Mouse (Mus musculus): ENCODE data around the gene Wfdc8.
"Not testable (repeated sequence)": the region's sequence is repeated elsewhere in the genome, so short reads cannot be mapped to it uniquely, and the experiment has no call there.

The Wfdc8 gene

GRCm38 (mm10) chr2:164613471-164613870 is at the start of gene Wfdc8, which contains the start of gene Wfdc6b:
Gene Wfdc8 (minus strand): TSS chr2:164613626.
Gene Wfdc6b (plus strand): TSS chr2:164613522.
- in situ Hi-C loops (cut with MboI; ENCODE audit: low pct_unique_long_range_greater_than_20kb in 1 of 2, low sequenced_read_pairs in 2 of 2, unreplicated experiment in 1 of 2), result not testable (repeated sequence)

- in situ Hi-C loops (cut with MboI; ENCODE audit: low pct_unique_long_range_greater_than_20kb in 1 of 2, low sequenced_read_pairs in 2 of 2, unreplicated experiment in 1 of 2), result no loop called here
Measured at GRCm38 (mm10) chr2:164656483-164656882, 43.1 kb upstream of the Wfdc8 start, which contains the start of gene Wfdc9. Gene Wfdc9 (minus strand): TSS chr2:164656583.

- in situ Hi-C loops (cut with MboI; ENCODE audit: low pct_unique_long_range_greater_than_20kb in 1 of 2, low sequenced_read_pairs in 2 of 2, unreplicated experiment in 1 of 2), result no loop called here
Measured at GRCm38 (mm10) chr2:164655858-164656257, 42.4 kb upstream of the Wfdc8 start, which contains the start of gene Wfdc10. Gene Wfdc10 (plus strand): TSS chr2:164656046.

GRCm38 (mm10) chr2:164641881-164642673 is 28.7 kb upstream of the Wfdc8 start:
- in situ Hi-C loops (cut with MboI; ENCODE audit: low pct_unique_long_range_greater_than_20kb in 1 of 2, low sequenced_read_pairs in 2 of 2, unreplicated experiment in 1 of 2), result no loop called here

DNA sequence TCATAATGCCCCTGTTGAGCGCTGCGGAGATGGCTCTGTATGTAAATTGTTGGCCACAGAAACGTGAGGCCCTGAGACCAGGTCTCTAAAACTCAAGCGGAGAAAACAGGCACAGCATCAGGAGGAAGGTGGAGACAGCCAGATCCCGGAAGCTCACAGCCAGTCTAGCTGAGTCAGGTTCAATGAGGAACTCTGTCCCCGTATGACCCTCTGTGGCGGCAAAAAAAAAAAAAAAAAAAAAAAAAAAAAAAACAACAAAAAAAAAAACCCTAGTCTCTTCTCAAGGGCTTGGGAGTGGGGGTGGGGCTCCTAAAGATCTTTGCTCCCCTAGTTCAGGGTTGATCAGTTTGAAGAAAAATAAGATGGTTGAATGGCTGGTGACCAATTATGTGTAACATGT is 27.7 kb upstream of the Wfdc8 start:
- in situ Hi-C loops (cut with MboI; ENCODE audit: low pct_unique_long_range_greater_than_20kb in 1 of 2, low sequenced_read_pairs in 2 of 2, unreplicated experiment in 1 of 2), result no loop called here

- in situ Hi-C loops (cut with MboI; ENCODE audit: low pct_unique_long_range_greater_than_20kb in 1 of 2, low sequenced_read_pairs in 2 of 2, unreplicated experiment in 1 of 2), result no loop called here
Measured at GRCm38 (mm10) chr2:164638696-164639095, 25.3 kb upstream of the Wfdc8 start, which contains the start of gene Wfdc16. Gene Wfdc16 (minus strand): TSS chr2:164638796.

DNA sequence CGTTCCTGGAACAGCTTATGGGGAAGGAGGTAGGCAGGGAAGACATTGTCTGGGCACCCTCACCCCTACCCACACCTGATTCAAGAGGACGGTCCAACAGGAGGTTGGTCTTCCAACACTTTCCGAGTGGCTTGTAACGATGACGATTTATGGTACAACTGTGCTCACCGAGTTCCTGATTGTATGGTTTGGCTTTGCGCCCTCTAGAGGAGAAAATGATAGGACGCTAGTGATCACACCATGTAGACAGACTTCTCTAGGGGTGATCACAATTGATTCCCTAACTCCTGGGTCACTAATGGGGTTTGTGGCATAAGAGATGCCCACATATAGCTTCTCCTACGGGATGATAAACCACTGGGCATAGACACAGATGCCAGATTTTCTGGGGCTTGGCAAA is 21.8 kb upstream of the Wfdc8 start:
- in situ Hi-C loops (cut with MboI; ENCODE audit: low pct_unique_long_range_greater_than_20kb in 1 of 2, low sequenced_read_pairs in 2 of 2, unreplicated experiment in 1 of 2), result no loop called here

- in situ Hi-C loops (cut with MboI; ENCODE audit: low pct_unique_long_range_greater_than_20kb in 1 of 2, low sequenced_read_pairs in 2 of 2, unreplicated experiment in 1 of 2), result no loop called here
Measured at GRCm38 (mm10) chr2:164621775-164622174, 8.3 kb upstream of the Wfdc8 start.

- in situ Hi-C loops (cut with MboI; ENCODE audit: low pct_unique_long_range_greater_than_20kb in 1 of 2, low sequenced_read_pairs in 2 of 2, unreplicated experiment in 1 of 2), result no loop called here
Measured at GRCm38 (mm10) chr2:164619050-164619449, 5.6 kb upstream of the Wfdc8 start.

DNA sequence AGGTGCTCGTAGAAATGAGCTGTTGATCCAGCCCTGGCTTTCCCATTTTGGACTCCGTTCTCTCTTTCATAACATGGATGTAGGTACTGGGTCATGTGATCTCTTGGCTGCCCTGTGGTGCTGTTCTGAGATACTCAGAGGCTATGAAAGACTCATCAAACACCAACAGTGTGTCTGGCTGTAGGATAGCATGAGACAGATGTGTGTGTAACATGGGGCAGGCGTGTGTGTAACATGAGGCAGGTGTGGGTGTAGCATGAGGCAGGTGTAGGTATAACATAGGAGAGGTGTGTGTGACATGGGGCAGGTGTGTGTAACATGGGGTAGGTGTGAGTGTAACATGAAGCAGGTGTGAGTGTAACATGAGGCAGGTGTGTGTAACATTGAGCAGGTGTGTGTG is 2.0 kb upstream of the Wfdc8 start:
- in situ Hi-C loops (cut with MboI; ENCODE audit: low pct_unique_long_range_greater_than_20kb in 1 of 2, low sequenced_read_pairs in 2 of 2, unreplicated experiment in 1 of 2), result no loop called here

DNA sequence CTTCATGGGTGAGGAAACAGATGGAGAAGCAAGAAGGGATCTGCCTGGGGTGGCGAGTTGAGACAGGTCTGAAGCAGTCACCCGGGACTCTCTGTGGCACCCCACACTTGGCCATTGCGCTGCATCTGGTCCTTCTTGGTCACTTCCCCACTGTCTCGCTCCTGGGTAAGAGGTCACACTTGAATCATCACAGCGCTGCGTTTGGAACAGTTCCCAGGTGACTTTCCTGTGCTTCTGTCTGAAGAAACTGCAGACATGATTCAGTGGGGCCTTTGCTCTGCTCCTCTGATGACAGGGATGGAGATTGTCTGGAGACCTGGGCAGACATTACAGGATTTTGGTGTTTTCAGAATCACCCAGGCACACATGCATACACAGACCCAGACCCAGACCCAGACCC is 4.6 kb downstream of the Wfdc8 start:
- in situ Hi-C loops (cut with MboI; ENCODE audit: low pct_unique_long_range_greater_than_20kb in 1 of 2, low sequenced_read_pairs in 2 of 2, unreplicated experiment in 1 of 2), result loop anchor here (5.0 to 10.0 kb wide), 2 partner anchors 116 to 119 kb away; no protein-coding TSS in a partner anchor

DNA sequence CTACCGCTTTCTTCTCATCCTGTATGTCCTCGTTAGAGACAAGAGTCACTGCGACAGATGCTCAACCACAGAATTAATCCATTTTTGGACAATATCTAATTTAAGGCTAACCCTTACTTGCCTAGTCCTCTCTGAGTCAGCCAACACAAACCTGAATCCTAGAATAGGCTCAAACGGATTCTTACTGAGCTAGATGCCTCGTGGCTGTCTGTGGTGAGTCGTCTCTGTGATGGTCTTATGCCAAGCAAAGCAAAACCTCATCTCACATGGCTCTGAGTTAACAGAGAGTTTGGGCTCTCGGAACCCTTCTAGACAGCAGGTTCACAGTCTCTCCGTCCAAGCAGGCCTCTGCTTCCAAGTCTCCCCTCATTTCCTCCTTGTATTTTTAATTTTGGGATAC is 9.0 kb downstream of the Wfdc8 start:
- in situ Hi-C loops (cut with MboI; ENCODE audit: low pct_unique_long_range_greater_than_20kb in 1 of 2, low sequenced_read_pairs in 2 of 2, unreplicated experiment in 1 of 2), result loop anchor here in 1 of 2 experiments (10.0 kb wide), 1 partner anchor 120 kb away; no protein-coding TSS in a partner anchor

GRCm38 (mm10) chr2:164603482-164603881 is 9.9 kb downstream of the Wfdc8 start:
- in situ Hi-C loops (cut with MboI; ENCODE audit: low pct_unique_long_range_greater_than_20kb in 1 of 2, low sequenced_read_pairs in 2 of 2, unreplicated experiment in 1 of 2), result loop anchor here in 1 of 2 experiments (10.0 kb wide), 1 partner anchor 121 kb away; no protein-coding TSS in a partner anchor

- in situ Hi-C loops (cut with MboI; ENCODE audit: low pct_unique_long_range_greater_than_20kb in 1 of 2, low sequenced_read_pairs in 2 of 2, unreplicated experiment in 1 of 2), result loop anchor here in 1 of 2 experiments (10.0 kb wide), 1 partner anchor 125 kb away; no protein-coding TSS in a partner anchor
Measured at GRCm38 (mm10) chr2:164600179-164600578, 13.2 kb downstream of the Wfdc8 start.

- in situ Hi-C loops (cut with MboI; ENCODE audit: low pct_unique_long_range_greater_than_20kb in 1 of 2, low sequenced_read_pairs in 2 of 2, unreplicated experiment in 1 of 2), result no loop called here
Measured at GRCm38 (mm10) chr2:164593494-164593893, 19.9 kb downstream of the Wfdc8 start, which contains the start of gene Eppin. Gene Eppin (minus strand): TSS chr2:164593594.

DNA sequence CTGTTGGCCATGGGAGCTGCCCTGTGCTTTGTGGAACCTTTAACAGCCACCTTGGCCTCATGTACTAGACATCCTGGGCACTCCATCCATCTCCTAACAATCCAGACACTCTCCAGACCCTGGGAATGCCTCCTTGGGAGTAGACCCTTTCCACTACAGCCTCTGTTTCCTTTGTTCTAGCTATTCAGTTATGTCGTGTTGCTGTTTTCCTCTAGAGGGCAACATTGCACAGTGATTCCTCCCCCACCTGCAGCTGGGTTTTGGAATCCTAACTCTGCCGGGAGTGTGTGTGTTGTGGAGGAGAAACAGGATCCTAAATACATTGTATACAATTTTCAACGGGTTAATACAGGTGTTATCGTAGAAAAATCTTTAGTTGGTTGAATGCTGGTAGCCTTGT is 21.4 kb downstream of the Wfdc8 start:
- in situ Hi-C loops (cut with MboI; ENCODE audit: low pct_unique_long_range_greater_than_20kb in 1 of 2, low sequenced_read_pairs in 2 of 2, unreplicated experiment in 1 of 2), result no loop called here

DNA sequence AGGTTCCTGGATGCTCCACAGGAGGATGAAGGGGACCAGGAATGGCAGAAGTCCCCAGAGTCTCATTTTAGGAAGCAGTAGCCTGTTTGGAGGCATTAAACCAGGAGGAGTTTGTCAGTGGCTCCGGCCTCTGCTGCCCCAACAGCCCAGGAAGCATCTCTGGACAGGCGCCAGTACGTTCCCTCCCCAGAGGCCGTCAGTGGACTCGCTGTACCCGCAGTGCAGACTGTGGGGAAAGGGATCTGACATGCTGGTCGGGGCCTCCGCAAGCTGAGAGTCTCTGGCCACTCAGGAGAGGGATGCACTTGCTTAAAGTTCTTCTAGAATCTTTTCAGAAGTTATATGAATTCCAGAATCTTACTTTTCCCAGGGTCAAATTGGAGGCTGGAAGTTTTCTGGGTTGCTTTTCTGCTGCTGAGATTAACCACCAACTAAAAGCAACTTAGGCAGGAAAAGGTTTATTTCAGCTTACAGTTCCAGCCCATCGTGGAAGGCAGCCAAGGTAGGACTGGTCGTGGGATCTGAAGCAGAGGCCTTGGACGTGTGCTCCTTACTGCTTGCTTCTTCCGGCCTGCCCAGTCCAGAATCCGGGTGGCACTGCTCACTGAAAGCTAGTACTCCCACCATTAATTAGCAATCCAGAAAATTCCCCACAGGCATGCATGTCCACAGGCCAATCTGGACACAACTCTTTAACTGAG is 28.3 kb downstream of the Wfdc8 start, which contains the start of gene Wfdc6a:
TSS of gene Wfdc6a (minus strand) at position 423 of the 701 bp plus-strand sequence.
- in situ Hi-C loops (cut with MboI; ENCODE audit: low pct_unique_long_range_greater_than_20kb in 1 of 2, low sequenced_read_pairs in 2 of 2, unreplicated experiment in 1 of 2), result not testable (repeated sequence)

- in situ Hi-C loops (cut with MboI; ENCODE audit: low pct_unique_long_range_greater_than_20kb in 1 of 2, low sequenced_read_pairs in 2 of 2, unreplicated experiment in 1 of 2), result not testable (repeated sequence)
Measured at GRCm38 (mm10) chr2:164573359-164573758, 40.1 kb downstream of the Wfdc8 start, which contains the start of gene Spint3. Gene Spint3 (minus strand): TSS chr2:164573459.

GRCm38 (mm10) chr2:164567460-164567859 is 46.0 kb downstream of the Wfdc8 start:
- in situ Hi-C loops (cut with MboI; ENCODE audit: low pct_unique_long_range_greater_than_20kb in 1 of 2, low sequenced_read_pairs in 2 of 2, unreplicated experiment in 1 of 2), result loop anchor here in 1 of 2 experiments (5.0 kb wide), 1 partner anchor 35 kb away; no protein-coding TSS in a partner anchor
